Mouse (Mus musculus): ENCODE results near the gene Nt5c3b. TPM values are rescaled to one million over a fixed set of nuclear protein-coding genes. Genes with fewer than 3 reads are reported as not detected.
A peak's percentile ranks its signal among the peaks of the same experiment; 100 is the strongest.

Nt5c3b gene
- polyA plus RNA-seq, 1 experiment from 2014 or later = 120 TPM

GRCm38 (mm10) chr11:100471352-100472196 is 30.0 kb upstream of the Nt5c3b start:
- Histone ChIP-seq H3K4me1 (replicated peaks; ENCODE audit: control insufficient read depth, insufficient read depth, low read length) (peaks cover 19% of the 10 kb centered on the region), H3K4me2 (ENCODE audit: low read length) (peak overlapping the region; percentile 75), H3K27ac (ENCODE audit: low read length) (peak overlapping the region; percentile 89), H3K27me3 (replicated peaks; ENCODE audit: control insufficient read depth, insufficient read depth, low read length) (no peaks in the 10 kb centered on the region), H3K9me3 (ENCODE audit: control insufficient read depth, low read length) (no peaks in the 10 kb centered on the region), H3K36me3 (ENCODE audit: control insufficient read depth, insufficient read depth) (peaks cover 6% of the 10 kb centered on the region), H3K9ac (replicated peaks; ENCODE audit: low read depth, low read length) (peak overlapping the region; percentile 91), H3K4me3 (replicated peaks; ENCODE audit: low read length) (peak overlapping the region; percentile 89)
- ATAC-seq = peak; percentile 32
- 3% methylated on average over 30 of the region's 30 CpGs for WGBS

- Histone ChIP-seq H3K9me3 (ENCODE audit: control insufficient read depth, low read length) (no peaks in the 10 kb centered on the region), H3K4me2 (ENCODE audit: low read length) (no peak overlapping the region), H3K4me3 (replicated peaks; ENCODE audit: low read length) (no peak overlapping the region), H3K9ac (replicated peaks; ENCODE audit: low read depth, low read length) (no peak overlapping the region), H3K27ac (ENCODE audit: low read length) (no peak overlapping the region), H3K36me3 (ENCODE audit: control insufficient read depth, insufficient read depth) (peaks cover 5% of the 10 kb centered on the region), H3K27me3 (replicated peaks; ENCODE audit: control insufficient read depth, insufficient read depth, low read length) (no peaks in the 10 kb centered on the region), H3K4me1 (replicated peaks; ENCODE audit: control insufficient read depth, insufficient read depth, low read length) (peaks cover 13% of the 10 kb centered on the region)
- ATAC-seq = no peak
- WGBS = 93% methylated on average over 1 of the region's 1 CpGs
These were observed 24.2 kb upstream of the Nt5c3b start for GRCm38 (mm10) chr11:100465833-100466232.

DNA sequence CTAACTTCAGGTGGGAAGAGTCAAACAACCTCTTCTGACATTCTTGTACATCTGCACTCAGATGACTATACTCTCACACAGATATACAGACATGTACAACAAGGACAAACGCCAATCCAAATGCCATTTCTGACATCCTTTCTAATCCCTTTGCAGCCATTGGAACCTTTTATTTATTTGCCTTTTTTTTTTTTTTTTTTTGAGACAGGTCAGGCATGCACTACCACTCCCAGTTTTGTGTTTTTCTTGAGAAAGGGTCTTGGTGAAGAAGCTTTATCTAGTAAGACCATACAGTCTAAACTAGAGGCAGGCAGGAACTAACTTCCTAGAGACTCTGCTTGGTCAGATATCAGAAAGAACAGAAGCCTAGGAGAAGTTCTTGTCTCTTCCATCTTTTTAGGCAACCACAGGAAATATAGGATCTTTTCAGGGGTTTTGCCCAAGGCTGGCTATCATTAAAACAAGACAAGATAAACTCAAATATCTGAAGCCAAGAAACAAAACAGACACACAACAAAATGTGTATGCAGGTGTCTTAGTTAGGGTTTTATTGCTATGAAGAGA is 23.7 kb upstream of the Nt5c3b start:
- no peaks in the 10 kb centered on the region for H3K27me3 ChIP-seq (replicated peaks; ENCODE audit: control insufficient read depth, insufficient read depth, low read length)
- peaks cover 8% of the 10 kb centered on the region for H3K4me1 ChIP-seq (replicated peaks; ENCODE audit: control insufficient read depth, insufficient read depth, low read length)
- H3K4me3 ChIP-seq (replicated peaks; ENCODE audit: low read length) = no peak overlapping the region
- peaks cover 5% of the 10 kb centered on the region for H3K36me3 ChIP-seq (ENCODE audit: control insufficient read depth, insufficient read depth)
- ATAC-seq = no peak
- H3K9ac ChIP-seq (replicated peaks; ENCODE audit: low read depth, low read length) = no peak overlapping the region
- no peak overlapping the region for H3K4me2 ChIP-seq (ENCODE audit: low read length)
- no peaks in the 10 kb centered on the region for H3K9me3 ChIP-seq (ENCODE audit: control insufficient read depth, low read length)
- 98% methylated on average over 1 of the region's 1 CpGs for WGBS
- H3K27ac ChIP-seq (ENCODE audit: low read length) = no peak overlapping the region

GRCm38 (mm10) chr11:100462699-100463098 is 21.1 kb upstream of the Nt5c3b start:
- H3K4me1 ChIP-seq (replicated peaks; ENCODE audit: control insufficient read depth, insufficient read depth, low read length) = no peaks in the 10 kb centered on the region
- H3K4me3 ChIP-seq (replicated peaks; ENCODE audit: low read length) = no peak overlapping the region
- no peaks in the 10 kb centered on the region for H3K27me3 ChIP-seq (replicated peaks; ENCODE audit: control insufficient read depth, insufficient read depth, low read length)
- H3K36me3 ChIP-seq (ENCODE audit: control insufficient read depth, insufficient read depth) = peaks cover 5% of the 10 kb centered on the region
- ATAC-seq = no peak
- WGBS = 78% methylated on average over 10 of the region's 10 CpGs
- H3K9ac ChIP-seq (replicated peaks; ENCODE audit: low read depth, low read length) = no peak overlapping the region
- H3K27ac ChIP-seq (ENCODE audit: low read length) = no peak overlapping the region
- no peaks in the 10 kb centered on the region for H3K9me3 ChIP-seq (ENCODE audit: control insufficient read depth, low read length)
- H3K4me2 ChIP-seq (ENCODE audit: low read length) = no peak overlapping the region

DNA sequence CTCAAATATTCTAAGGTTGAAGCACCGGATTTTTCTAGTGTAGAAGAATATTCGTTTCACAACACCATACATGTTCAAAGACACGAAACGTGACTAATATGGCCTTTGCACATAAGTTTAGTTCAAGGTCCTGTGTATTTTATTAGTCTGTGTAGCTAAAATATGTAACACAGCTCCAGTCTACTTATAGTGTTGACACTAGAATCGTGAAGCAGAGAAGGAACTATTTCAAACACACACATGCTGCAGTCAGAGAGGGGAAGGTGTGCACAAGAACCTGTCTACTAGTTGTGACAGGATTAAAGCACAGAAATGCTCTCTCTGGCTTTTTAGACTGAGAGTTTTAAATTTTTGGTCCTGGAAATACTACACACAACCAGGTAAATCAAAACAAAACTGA is 16.1 kb upstream of the Nt5c3b start:
- WGBS = 93% methylated on average over 5 of the region's 5 CpGs
- Histone ChIP-seq H3K4me3 (replicated peaks; ENCODE audit: low read length) (no peak overlapping the region), H3K27me3 (replicated peaks; ENCODE audit: control insufficient read depth, insufficient read depth, low read length) (no peaks in the 10 kb centered on the region), H3K9ac (replicated peaks; ENCODE audit: low read depth, low read length) (no peak overlapping the region), H3K9me3 (ENCODE audit: control insufficient read depth, low read length) (no peaks in the 10 kb centered on the region), H3K36me3 (ENCODE audit: control insufficient read depth, insufficient read depth) (peaks cover 2% of the 10 kb centered on the region; the same call in 1 of the 2 replicates), H3K4me1 (replicated peaks; ENCODE audit: control insufficient read depth, insufficient read depth, low read length) (no peaks in the 10 kb centered on the region), H3K27ac (ENCODE audit: low read length) (no peak overlapping the region), H3K4me2 (ENCODE audit: low read length) (no peak overlapping the region)
- no peak for ATAC-seq

GRCm38 (mm10) chr11:100457247-100457646 is 15.6 kb upstream of the Nt5c3b start:
- Histone ChIP-seq H3K27me3 (replicated peaks; ENCODE audit: control insufficient read depth, insufficient read depth, low read length) (no peaks in the 10 kb centered on the region), H3K4me3 (replicated peaks; ENCODE audit: low read length) (no peak overlapping the region), H3K9me3 (ENCODE audit: control insufficient read depth, low read length) (no peaks in the 10 kb centered on the region), H3K4me1 (replicated peaks; ENCODE audit: control insufficient read depth, insufficient read depth, low read length) (no peaks in the 10 kb centered on the region), H3K4me2 (ENCODE audit: low read length) (no peak overlapping the region), H3K27ac (ENCODE audit: low read length) (no peak overlapping the region), H3K36me3 (ENCODE audit: control insufficient read depth, insufficient read depth) (peaks cover under 1% of the 10 kb centered on the region; the same call in 1 of the 2 replicates), H3K9ac (replicated peaks; ENCODE audit: low read depth, low read length) (no peak overlapping the region)
- ATAC-seq = no peak
- 84% methylated on average over 4 of the region's 4 CpGs for WGBS

GRCm38 (mm10) chr11:100442625-100443024 is 1.0 kb upstream of the Nt5c3b start:
- no peak overlapping the region for H3K27ac ChIP-seq (ENCODE audit: low read length)
- peaks cover 17% of the 10 kb centered on the region for H3K4me1 ChIP-seq (replicated peaks; ENCODE audit: control insufficient read depth, insufficient read depth, low read length)
- no peaks in the 10 kb centered on the region for H3K27me3 ChIP-seq (replicated peaks; ENCODE audit: control insufficient read depth, insufficient read depth, low read length)
- H3K4me2 ChIP-seq (ENCODE audit: low read length) = no peak overlapping the region
- no peak for ATAC-seq
- no peaks in the 10 kb centered on the region for H3K9me3 ChIP-seq (ENCODE audit: control insufficient read depth, low read length)
- WGBS = 76% methylated on average over 6 of the region's 6 CpGs
- no peaks in the 10 kb centered on the region for H3K36me3 ChIP-seq (ENCODE audit: control insufficient read depth, insufficient read depth)
- no peak overlapping the region for H3K4me3 ChIP-seq (replicated peaks; ENCODE audit: low read length)
- no peak overlapping the region for H3K9ac ChIP-seq (replicated peaks; ENCODE audit: low read depth, low read length)

DNA sequence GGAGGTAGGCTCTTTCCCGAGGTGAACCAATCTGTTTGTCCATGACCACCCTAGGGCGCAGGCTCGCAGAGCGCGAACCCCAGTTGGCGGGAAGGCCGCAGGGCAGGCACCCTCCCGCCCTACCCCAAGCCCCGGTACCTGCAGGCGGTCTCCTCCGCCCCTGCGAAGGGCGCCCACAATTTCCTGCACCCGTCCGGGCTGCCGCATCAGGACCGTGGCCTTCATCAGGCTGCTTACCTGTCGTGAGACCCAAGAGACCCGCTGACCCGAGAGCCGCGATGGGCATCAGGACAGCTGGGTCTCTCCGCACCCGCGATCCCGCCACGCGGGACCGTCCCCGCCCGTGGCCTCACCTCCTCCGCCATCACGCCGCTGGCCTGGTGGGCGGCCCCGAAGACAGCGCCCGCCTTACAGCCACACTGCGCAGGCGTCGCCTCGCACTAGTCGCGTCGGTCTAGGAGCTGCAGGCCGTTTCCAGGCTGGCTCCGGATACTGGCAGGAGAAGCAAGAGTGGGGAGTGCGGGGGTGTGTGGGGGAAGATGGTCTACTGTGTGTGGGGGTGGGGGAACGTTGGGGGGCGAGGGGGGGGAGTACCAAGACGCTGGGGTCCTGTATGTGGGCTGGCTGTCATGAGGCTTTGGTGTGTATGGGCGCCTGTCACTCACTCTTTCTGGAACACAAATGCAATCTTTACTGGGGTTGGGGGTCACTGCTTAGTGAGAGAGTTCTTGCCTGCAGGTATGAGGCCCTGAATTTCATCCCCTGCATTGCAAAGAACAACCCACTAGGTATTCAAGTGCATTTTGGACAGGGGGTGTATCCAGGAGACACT is 701 bp downstream of the Nt5c3b start:
- peak overlapping the region; percentile 56; the same call in 1 of the 2 replicates for H3K27ac ChIP-seq (ENCODE audit: low read length)
- H3K36me3 ChIP-seq (ENCODE audit: control insufficient read depth, insufficient read depth) = 0 out of 2 replicates have a peak, but pooled peaks cover 2% of the 10 kb centered on the region
- peak overlapping the region; percentile 89 for H3K4me3 ChIP-seq (replicated peaks; ENCODE audit: low read length)
- peak; percentile 98 for ATAC-seq
- H3K9me3 ChIP-seq (ENCODE audit: control insufficient read depth, low read length) = no peaks in the 10 kb centered on the region
- H3K9ac ChIP-seq (replicated peaks; ENCODE audit: low read depth, low read length) = peak overlapping the region; percentile 92
- no peaks in the 10 kb centered on the region for H3K27me3 ChIP-seq (replicated peaks; ENCODE audit: control insufficient read depth, insufficient read depth, low read length)
- WGBS = 1% methylated on average over 51 of the region's 52 CpGs
- H3K4me2 ChIP-seq (ENCODE audit: low read length) = peak overlapping the region; percentile 78
- H3K4me1 ChIP-seq (replicated peaks; ENCODE audit: control insufficient read depth, insufficient read depth, low read length) = peaks cover 17% of the 10 kb centered on the region

DNA sequence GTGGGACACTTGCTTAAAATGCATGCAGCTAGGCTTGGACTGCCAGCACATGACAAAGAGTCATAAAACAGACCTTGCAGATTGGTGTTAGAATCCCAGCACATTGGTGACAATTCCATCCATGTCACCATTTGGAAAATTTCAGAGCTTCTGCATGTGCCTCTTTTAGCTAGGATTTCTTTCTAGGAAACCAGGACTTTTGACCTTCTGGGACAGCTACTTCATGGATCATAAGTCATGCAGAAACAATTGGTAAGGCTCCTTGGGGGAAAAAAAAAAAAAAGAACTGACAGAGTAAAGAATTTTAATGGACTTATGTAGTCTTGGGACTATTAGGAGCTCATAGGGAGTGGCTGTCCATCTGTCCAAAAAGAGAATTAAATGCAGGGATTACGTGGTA is 3.7 kb downstream of the Nt5c3b start:
- H3K9me3 ChIP-seq (ENCODE audit: control insufficient read depth, low read length) = no peaks in the 10 kb centered on the region
- H3K27me3 ChIP-seq (replicated peaks; ENCODE audit: control insufficient read depth, insufficient read depth, low read length) = no peaks in the 10 kb centered on the region
- H3K4me2 ChIP-seq (ENCODE audit: low read length) = no peak overlapping the region
- no peak for ATAC-seq
- 78% methylated on average over 1 of the region's 1 CpGs for WGBS
- H3K4me1 ChIP-seq (replicated peaks; ENCODE audit: control insufficient read depth, insufficient read depth, low read length) = peaks cover 17% of the 10 kb centered on the region
- no peak overlapping the region for H3K4me3 ChIP-seq (replicated peaks; ENCODE audit: low read length)
- H3K9ac ChIP-seq (replicated peaks; ENCODE audit: low read depth, low read length) = no peak overlapping the region
- no peak overlapping the region for H3K27ac ChIP-seq (ENCODE audit: low read length)
- 0 out of 2 replicates have a peak, but pooled peaks cover 2% of the 10 kb centered on the region for H3K36me3 ChIP-seq (ENCODE audit: control insufficient read depth, insufficient read depth)
